Mouse (Mus musculus) stomach, embryonic 15.5 days (tissue): ENCODE measurements at regions not wholly inside any gene's neighbourhood (a gene's known extent, or its start where the extent isn't known, plus 50 kb on each side); places are given as distances from the start of the nearest gene placed in this dataset.

Experiments used
- ATAC-seq: fragments of 200-750 bp; cut with Nextera tagmentation; 2 replicates; pipeline ENCODE4 v1.8.0; 2017; ENCODE audit warnings: low read depth, moderate number of reproducible peaks, moderate TSS enrichment; ENCODE audit not compliant: insufficient read depth, low FRiP score
- H3K27ac ChIP-seq: fragments of 300-500 bp; sonication (generic); 2 replicates; pipeline ENCODE4 v1.5.1; 2015; ENCODE audit warnings: mild to moderate bottlenecking, inconsistent platforms
- H3K27me3 ChIP-seq: fragments of 300-500 bp; sonication (generic); replicated peaks from 2 replicates; pipeline ENCODE4 v1.6.1; 2015; ENCODE audit warnings: inconsistent platforms
- H3K36me3 ChIP-seq: fragments of 300-500 bp; sonication (generic); 2 replicates; pipeline ENCODE4 v1.6.1; 2015; ENCODE audit warnings: inconsistent platforms
- H3K4me1 ChIP-seq: fragments of 300-500 bp; sonication (generic); 2 replicates; pipeline ENCODE4 v1.6.1; 2015; ENCODE audit warnings: inconsistent platforms
- H3K4me2 ChIP-seq: fragments of 300-500 bp; sonication (generic); 2 replicates; pipeline ENCODE4 v1.6.1; 2015; ENCODE audit warnings: mild to moderate bottlenecking, inconsistent platforms
- H3K4me3 ChIP-seq: fragments of 300-500 bp; sonication (generic); replicated peaks from 2 replicates; pipeline ENCODE4 v1.5.1; 2015; ENCODE audit warnings: inconsistent platforms
- H3K9ac ChIP-seq: fragments of 300-500 bp; sonication (generic); 2 replicates; pipeline ENCODE4 v1.6.1; 2015; ENCODE audit warnings: inconsistent platforms
- H3K9me3 ChIP-seq: fragments of 300-500 bp; sonication (generic); 2 replicates; pipeline ENCODE4 v1.6.1; 2016; ENCODE audit warnings: inconsistent platforms
- WGBS: fragments of 180-500 bp; shearing (Covaris S2); methylation state at CpG from one replicate; pipeline ENCODE4 v1.1.7; 2015; 5-methylcytosine and 5-hydroxymethylcytosine counted together

DNA sequence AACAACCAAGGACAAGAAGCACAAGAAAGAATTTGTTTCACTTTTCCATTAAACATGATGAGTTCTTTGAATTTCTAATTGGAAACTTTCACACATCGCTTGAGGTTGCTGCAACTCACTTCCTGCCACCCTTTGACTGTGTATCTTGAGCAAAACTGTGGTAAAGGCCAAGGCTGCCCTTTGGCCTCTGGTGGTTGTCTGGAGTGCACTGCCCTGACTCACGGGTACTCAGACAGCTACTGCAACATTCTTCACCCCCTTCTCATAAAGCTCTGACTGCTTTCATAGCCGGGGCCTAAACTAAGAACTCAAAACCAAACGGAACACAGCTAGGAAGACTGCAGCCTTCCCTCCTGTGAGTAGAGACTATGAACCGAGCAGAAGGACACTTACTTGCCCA is 93.5 kb downstream of the Tomm20 start:
- H3K4me1 ChIP-seq: peaks cover 25% of the 10 kb centered on the region
- no peak for ATAC-seq
- H3K27me3 ChIP-seq: no peaks in the 10 kb centered on the region
- peak overlapping the region; percentile 52 for H3K27ac ChIP-seq
- no peaks in the 10 kb centered on the region for H3K9me3 ChIP-seq
- H3K9ac ChIP-seq: no peak overlapping the region
- no peak overlapping the region for H3K4me2 ChIP-seq
- 66% methylated on average over 5 of the region's 5 CpGs for WGBS
- H3K4me3 ChIP-seq: no peak overlapping the region
- H3K36me3 ChIP-seq: no peaks in the 10 kb centered on the region

DNA sequence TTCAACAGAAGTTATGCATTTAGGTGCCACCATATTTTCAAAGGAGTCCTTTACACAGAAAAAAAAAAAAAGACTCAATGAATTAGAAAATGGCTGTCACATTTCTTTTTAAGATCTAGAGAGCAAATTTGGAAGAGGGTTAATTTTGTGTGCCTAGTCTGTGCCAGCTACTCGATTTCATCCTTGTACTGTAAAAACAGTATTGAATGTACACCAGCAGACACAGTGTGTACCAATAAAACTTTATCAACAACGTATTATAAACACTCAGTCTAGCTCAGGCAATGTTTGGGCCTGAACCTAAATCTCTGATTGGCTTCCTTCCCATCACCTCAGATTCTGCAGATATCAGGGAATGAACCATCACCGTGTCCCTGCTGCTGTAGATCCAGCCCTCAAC is 93.9 kb downstream of the Tomm20 start:
- WGBS: 77% methylated on average over 3 of the region's 3 CpGs
- H3K4me3 ChIP-seq: no peak overlapping the region
- H3K9ac ChIP-seq: no peak overlapping the region
- no peak for ATAC-seq
- no peak overlapping the region for H3K4me2 ChIP-seq
- H3K9me3 ChIP-seq: no peaks in the 10 kb centered on the region
- peaks cover 25% of the 10 kb centered on the region for H3K4me1 ChIP-seq
- no peaks in the 10 kb centered on the region for H3K27me3 ChIP-seq
- 0 out of 2 replicates have a peak overlapping the region, but pooled peaks have one; percentile 52 for H3K27ac ChIP-seq
- no peaks in the 10 kb centered on the region for H3K36me3 ChIP-seq

DNA sequence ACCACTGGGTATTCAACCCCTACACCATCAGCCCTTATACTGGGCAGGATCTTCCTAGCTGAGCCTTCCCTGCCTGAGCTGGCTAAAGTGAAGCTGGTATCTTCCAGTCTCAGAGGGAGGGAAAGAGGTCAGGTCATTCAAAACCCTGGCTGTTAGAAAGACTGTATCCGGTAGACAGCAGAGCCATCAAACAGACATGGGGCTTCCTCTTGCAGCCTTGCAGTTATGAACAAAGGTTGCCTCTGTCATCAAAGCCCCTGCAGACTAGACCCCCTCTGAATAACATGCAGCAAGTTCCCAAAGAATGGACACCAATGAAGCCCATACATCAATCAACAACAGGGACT is 95.5 kb downstream of the Tomm20 start:
- no peak overlapping the region for H3K4me3 ChIP-seq
- H3K27me3 ChIP-seq: no peaks in the 10 kb centered on the region
- no peaks in the 10 kb centered on the region for H3K9me3 ChIP-seq
- H3K4me1 ChIP-seq: peaks cover 25% of the 10 kb centered on the region
- H3K4me2 ChIP-seq: no peak overlapping the region
- no peaks in the 10 kb centered on the region for H3K36me3 ChIP-seq
- no peak for ATAC-seq
- peak overlapping the region; percentile 83 for H3K27ac ChIP-seq
- WGBS: 36% methylated on average over 1 of the region's 1 CpGs
- no peak overlapping the region for H3K9ac ChIP-seq

DNA sequence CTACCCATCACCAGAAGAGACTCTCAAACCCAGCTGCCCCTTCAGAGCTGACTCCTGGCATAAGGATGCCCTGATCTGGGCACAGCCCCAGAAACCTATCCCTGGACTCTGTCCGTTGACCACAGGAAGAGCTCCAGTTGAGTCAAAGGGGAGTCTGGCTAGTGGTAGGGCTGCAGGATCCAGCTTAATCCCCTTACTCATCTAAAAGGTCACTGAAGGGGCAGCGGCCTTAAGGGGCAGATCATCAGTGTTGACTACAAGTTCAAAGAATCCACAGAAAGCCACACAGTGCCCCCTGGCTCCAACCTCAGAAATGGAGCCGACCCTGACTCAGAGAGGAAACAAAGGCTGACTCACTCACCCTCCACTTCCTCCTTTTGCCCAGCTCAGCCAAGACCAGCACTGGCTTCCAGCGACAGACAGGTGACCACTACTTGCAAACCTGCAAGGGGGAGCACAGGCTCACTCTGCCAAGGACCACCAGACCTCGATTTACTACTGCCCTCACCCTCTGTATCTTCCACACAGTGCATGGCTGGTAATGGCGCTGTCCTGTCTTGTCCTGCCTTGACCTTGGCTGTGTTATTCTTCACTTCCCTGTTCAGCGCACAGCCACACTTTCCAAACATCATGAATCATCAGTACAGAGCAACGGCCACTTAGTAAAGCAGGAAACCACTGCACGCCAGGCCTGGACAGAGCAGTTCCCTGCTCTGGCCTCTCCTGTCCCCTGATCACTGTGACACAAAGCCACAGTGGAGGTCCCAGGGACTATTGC is 96.0 kb downstream of the Tomm20 start:
- H3K9me3 ChIP-seq: no peaks in the 10 kb centered on the region
- H3K4me2 ChIP-seq: no peak overlapping the region
- H3K36me3 ChIP-seq: no peaks in the 10 kb centered on the region
- ATAC-seq: peak; percentile 61
- H3K9ac ChIP-seq: no peak overlapping the region
- H3K4me1 ChIP-seq: peaks cover 23% of the 10 kb centered on the region
- WGBS: 29% methylated on average over 9 of the region's 9 CpGs
- no peaks in the 10 kb centered on the region for H3K27me3 ChIP-seq
- no peak overlapping the region for H3K4me3 ChIP-seq
- peak overlapping the region; percentile 83 for H3K27ac ChIP-seq

DNA sequence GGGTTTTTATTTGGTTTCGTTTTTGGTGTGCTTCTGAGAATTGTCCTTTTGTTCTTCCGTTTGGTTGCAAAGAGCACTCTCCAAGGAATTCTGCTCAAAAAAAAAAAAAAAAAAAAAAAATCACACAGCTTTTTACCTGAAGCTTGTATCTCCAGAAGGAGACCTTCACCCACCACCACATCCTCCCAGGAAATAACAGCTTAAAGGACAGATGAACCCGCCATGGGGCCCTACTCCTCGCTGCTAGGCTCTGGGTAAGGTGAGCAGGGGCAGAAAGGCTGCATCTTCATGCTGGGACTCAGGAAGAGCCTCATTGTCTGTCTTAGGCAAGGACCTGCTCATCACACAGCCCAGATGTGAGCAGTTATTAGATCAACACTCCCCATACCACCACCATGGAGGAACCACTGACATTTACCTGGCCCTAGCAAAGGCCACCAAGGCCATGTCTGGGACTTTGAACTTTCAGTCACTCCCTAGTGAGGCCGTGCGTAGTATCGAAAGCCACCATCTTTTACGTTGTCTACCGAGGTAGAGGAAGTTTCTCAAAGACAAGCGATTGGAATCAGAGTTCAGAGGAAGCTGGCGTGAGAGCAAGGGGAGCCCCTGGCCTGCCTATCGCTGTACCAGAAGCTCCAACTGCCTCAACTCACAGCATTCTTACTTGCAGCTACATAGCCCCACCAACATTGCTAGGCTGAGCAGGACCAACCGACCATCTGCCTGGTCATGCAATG is 97.1 kb downstream of the Tomm20 start:
- no peak overlapping the region for H3K4me3 ChIP-seq
- no peak overlapping the region for H3K4me2 ChIP-seq
- peaks cover 18% of the 10 kb centered on the region for H3K4me1 ChIP-seq
- H3K36me3 ChIP-seq: no peaks in the 10 kb centered on the region
- no peaks in the 10 kb centered on the region for H3K9me3 ChIP-seq
- ATAC-seq: no peak
- H3K27ac ChIP-seq: 0 out of 2 replicates have a peak overlapping the region, but pooled peaks have one; percentile 83
- H3K9ac ChIP-seq: no peak overlapping the region
- H3K27me3 ChIP-seq: no peaks in the 10 kb centered on the region
- WGBS: 79% methylated on average over 13 of the region's 13 CpGs

DNA sequence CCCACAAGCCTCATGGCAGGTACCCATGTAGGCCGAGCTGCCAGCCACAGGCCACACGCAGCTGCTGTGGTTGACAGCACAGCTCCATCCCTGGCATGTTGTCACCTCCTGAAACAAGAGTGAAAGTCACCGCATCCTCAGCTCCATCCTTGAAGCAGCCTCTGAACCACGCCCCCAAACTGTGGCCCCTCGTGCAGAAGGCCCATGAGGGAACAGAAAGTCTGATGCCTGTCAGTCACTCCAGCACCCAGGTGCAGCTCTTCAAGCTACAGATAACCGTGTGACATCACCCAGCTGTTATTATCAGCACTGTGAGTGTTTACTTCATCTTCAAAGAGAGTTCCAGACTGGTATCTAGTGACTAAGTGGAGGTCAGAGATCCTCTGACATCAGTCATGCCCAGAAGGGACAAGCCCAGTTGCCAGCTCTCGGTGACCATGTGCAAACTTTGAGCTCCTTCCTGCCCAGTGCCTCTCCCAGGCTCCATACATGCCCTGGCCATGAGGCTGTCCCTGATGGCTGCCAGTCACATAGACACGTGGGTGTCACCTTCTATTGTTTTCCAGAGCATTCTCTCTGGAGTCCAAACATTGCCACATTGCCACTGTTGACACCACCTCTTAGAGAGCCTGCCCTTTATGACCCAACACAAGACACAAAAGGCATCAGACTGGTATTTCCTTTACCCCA is 97.8 kb downstream of the Tomm20 start:
- Histone ChIP-seq H3K4me1 (peaks cover 18% of the 10 kb centered on the region), H3K4me3 (no peak overlapping the region), H3K27me3 (no peaks in the 10 kb centered on the region), H3K27ac (no peak overlapping the region), H3K36me3 (no peaks in the 10 kb centered on the region), H3K4me2 (no peak overlapping the region), H3K9ac (no peak overlapping the region), H3K9me3 (no peaks in the 10 kb centered on the region)
- WGBS: 44% methylated on average over 8 of the region's 8 CpGs
- no peak for ATAC-seq

DNA sequence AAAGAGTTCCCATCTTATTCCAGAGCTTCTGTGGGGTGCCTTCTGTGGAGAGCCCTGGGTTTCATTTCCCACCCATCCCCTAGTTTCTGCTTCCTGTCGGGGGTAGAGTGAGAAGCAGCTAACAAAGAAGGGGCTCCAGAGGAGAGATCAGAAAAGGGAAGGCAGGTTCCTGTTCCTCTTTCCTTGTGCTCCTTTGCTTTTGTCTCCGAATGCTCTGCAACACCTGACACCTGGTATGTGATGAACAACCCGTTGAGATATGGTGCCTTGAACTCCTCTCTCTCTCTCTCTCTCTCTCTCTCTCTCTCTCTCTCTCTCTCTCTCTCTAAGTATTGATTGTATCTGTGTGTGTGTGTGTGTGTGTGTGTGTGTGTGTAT is 99.5 kb downstream of the Tomm20 start:
- 43% methylated on average over 3 of the region's 3 CpGs for WGBS
- no peak overlapping the region for H3K4me2 ChIP-seq
- H3K4me1 ChIP-seq: peaks cover 18% of the 10 kb centered on the region
- H3K27me3 ChIP-seq: no peaks in the 10 kb centered on the region
- no peak overlapping the region for H3K27ac ChIP-seq
- no peak overlapping the region for H3K9ac ChIP-seq
- ATAC-seq: no peak
- H3K4me3 ChIP-seq: no peak overlapping the region
- H3K9me3 ChIP-seq: no peaks in the 10 kb centered on the region
- no peaks in the 10 kb centered on the region for H3K36me3 ChIP-seq

DNA sequence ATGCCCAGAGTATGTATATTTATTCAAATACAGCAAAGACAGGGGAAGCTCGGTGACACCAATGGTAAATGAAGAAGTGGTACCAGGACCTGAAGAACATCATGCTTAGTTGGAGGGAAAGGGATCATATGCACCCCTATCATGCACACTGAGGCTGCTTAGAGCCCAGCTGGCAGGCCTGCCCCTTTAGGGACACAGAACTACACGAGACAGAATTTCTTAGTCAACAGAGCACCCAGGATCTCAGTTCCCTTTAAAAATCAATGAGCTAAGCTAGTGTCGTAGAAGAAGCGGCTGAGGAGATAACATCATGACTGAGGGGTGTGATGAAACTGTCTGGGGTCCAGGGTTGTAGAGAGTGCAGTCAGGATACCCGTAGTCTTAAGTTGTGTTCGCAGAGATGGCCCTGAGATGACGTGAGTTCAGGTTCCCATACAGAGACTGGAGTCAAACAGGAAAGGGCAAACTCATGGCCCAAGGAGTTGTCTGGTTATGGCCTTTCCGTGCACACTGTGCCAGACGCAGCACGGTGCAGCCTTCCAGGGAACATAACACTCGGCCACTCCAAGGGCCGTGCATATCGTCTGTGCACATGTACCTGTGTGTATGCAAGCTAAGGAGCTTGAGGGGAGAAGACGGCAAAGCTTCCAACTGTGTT is 100.0 kb downstream of the Tomm20 start:
- no peaks in the 10 kb centered on the region for H3K27me3 ChIP-seq
- H3K36me3 ChIP-seq: no peaks in the 10 kb centered on the region
- ATAC-seq: no peak
- no peaks in the 10 kb centered on the region for H3K9me3 ChIP-seq
- WGBS: 78% methylated on average over 14 of the region's 14 CpGs
- no peak overlapping the region for H3K4me2 ChIP-seq
- H3K4me1 ChIP-seq: peaks cover 18% of the 10 kb centered on the region
- H3K9ac ChIP-seq: no peak overlapping the region
- no peak overlapping the region for H3K4me3 ChIP-seq
- no peak overlapping the region for H3K27ac ChIP-seq

DNA sequence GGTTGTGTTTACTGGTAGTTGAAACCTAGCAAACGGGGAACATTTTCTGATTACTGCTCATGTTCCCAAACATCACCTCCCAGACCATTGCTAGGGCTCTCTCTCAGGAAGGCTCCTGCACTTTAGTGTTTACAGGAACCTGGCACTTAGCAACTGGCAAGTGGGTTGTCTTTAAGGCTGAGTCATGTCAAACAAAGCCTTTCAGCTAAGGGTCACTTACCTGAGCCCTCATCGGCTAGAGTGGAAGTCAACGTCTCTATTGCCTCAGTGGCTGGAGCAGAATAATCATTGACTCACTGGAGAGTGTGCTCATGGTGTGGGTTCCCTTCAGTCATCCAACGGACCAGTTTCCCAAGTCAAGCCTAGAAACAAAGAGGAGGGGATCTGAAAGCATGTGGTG is 101.0 kb downstream of the Tomm20 start:
- Histone ChIP-seq H3K9ac (no peak overlapping the region), H3K4me3 (no peak overlapping the region), H3K27me3 (no peaks in the 10 kb centered on the region), H3K4me1 (peaks cover 14% of the 10 kb centered on the region), H3K9me3 (no peaks in the 10 kb centered on the region), H3K4me2 (no peak overlapping the region), H3K27ac (no peak overlapping the region), H3K36me3 (no peaks in the 10 kb centered on the region)
- WGBS: 52% methylated on average over 4 of the region's 4 CpGs
- no peak for ATAC-seq

DNA sequence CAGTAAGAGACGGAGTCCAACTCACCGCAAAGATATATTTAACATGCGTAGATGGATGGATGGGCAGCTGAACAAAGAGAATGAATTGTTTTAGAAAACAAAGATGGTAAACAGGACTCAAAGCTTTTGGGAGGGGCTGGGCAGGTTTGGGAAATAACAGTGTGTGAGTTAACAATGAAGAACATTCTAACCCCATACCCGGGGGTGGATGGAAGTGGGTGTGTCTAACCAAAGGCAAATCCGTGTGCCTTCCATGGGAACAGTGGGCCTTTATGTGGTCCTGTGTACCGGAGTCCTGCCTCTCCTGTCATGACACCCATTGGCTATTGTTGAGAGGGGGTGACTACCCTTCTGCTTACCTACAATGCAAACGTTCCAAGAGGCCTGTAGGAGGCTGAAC is 104.5 kb downstream of the Tomm20 start:
- 72% methylated on average over 7 of the region's 7 CpGs for WGBS

DNA sequence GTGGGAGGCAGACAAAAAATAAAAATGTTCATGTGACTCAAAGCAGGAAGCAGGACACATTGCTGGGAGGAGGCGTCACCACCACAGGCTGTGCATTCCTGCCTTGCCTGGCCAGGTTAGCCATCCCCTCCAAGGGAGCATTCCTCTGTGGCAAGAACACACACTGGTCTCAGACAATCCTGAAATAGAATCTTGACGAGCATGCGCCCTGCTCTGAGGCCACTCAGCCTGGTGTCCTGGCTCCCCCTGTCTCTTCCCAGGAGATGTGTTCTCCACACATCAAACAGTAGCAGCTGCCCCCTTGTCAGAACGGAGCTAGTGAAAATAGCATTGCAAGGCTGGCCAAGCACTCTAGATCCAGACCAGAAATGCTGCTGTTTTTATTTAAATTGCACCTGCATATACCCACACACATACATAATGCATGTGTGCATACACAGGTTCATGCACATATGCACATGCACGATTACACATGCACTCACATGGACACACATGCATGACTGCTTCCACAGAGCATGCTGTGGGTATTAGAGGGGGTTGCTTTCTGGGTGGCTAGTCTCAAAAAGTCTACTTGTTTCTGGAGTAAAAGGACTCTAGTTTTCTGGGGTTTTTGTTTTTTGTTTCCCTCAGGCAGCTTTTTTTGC is 105.8 kb downstream of the Tomm20 start:
- peak overlapping the region; percentile 39 for H3K4me2 ChIP-seq
- ATAC-seq: peak; percentile 81
- H3K4me1 ChIP-seq: peaks cover 25% of the 10 kb centered on the region
- no peak overlapping the region for H3K4me3 ChIP-seq
- no peaks in the 10 kb centered on the region for H3K36me3 ChIP-seq
- H3K27ac ChIP-seq: peak overlapping the region; percentile 86
- H3K27me3 ChIP-seq: no peaks in the 10 kb centered on the region
- 15% methylated on average over 5 of the region's 5 CpGs for WGBS
- no peak overlapping the region for H3K9ac ChIP-seq
- no peaks in the 10 kb centered on the region for H3K9me3 ChIP-seq

More for the DNA sequence above, 104.5 kb downstream of the Tomm20 start:
- Histone ChIP-seq H3K27me3 (no peaks in the 10 kb centered on the region), H3K9ac (no peak overlapping the region), H3K27ac (no peak overlapping the region), H3K4me3 (no peak overlapping the region), H3K4me1 (peaks cover 24% of the 10 kb centered on the region), H3K36me3 (no peaks in the 10 kb centered on the region), H3K4me2 (no peak overlapping the region), H3K9me3 (no peaks in the 10 kb centered on the region)
- ATAC-seq: no peak
